Mouse (Mus musculus): Measurements from ENCODE around the gene Tnfrsf1b. TPM values are rescaled to one million over a fixed set of nuclear protein-coding genes. Genes with fewer than 3 reads are reported as not detected.
A peak's percentile ranks its signal among the peaks of the same experiment; 100 is the strongest.

Gene Tnfrsf1b
- polyA plus RNA-seq, 1 experiment, result 48.1 TPM

- Histone ChIP-seq H3K27ac (ENCODE audit: control insufficient read depth, insufficient read depth, low read length) (no peak overlapping the region), H3K27me3 (ENCODE audit: control insufficient read depth, insufficient read depth, low read length) (no peaks in the 10 kb centered on the region), H3K36me3 (ENCODE audit: control insufficient read depth, insufficient read depth, low read length) (no peaks in the 10 kb centered on the region; the same call in 1 of the 2 replicates)
These were observed 29.6 kb downstream of the Tnfrsf1b start for GRCm38 (mm10) chr4:145217046-145217445.

GRCm38 (mm10) chr4:145215396-145215795 is 31.3 kb downstream of the Tnfrsf1b start:
- no peak overlapping the region for H3K27ac ChIP-seq (ENCODE audit: control insufficient read depth, insufficient read depth, low read length)
- DNase-seq, result no peak

More at GRCm38 (mm10) chr4:145217046-145217445, 29.6 kb downstream of the Tnfrsf1b start:
- no peak overlapping the region for H3K4me3 ChIP-seq (ENCODE audit: control insufficient read depth, insufficient read depth, low read length)
- peaks cover 21% of the 10 kb centered on the region for H3K4me1 ChIP-seq (replicated peaks; ENCODE audit: control insufficient read depth, insufficient read depth, low read length)
- DNase-seq, result no peak
- TF ChIP-seq CTCF (IDR thresholded peaks at IDR 0.05; ENCODE audit: borderline replicate concordance, control insufficient read depth, extremely low read depth, insufficient read depth, low read length, poor library complexity) (no peak), POLR2A (IDR thresholded peaks at IDR 0.05; ENCODE audit: control insufficient read depth, extremely low read depth, insufficient read depth, low read length, poor library complexity) (no peak)
- 97% methylated on average over 6 of the region's 6 CpGs for WGBS

GRCm38 (mm10) chr4:145214786-145215174 is 31.9 kb downstream of the Tnfrsf1b start:
- 74% methylated on average over 6 of the region's 6 CpGs for WGBS
- Histone ChIP-seq H3K4me1 (replicated peaks; ENCODE audit: control insufficient read depth, insufficient read depth, low read length) (peaks cover 24% of the 10 kb centered on the region), H3K4me3 (ENCODE audit: control insufficient read depth, insufficient read depth, low read length) (no peak overlapping the region), H3K36me3 (ENCODE audit: control insufficient read depth, insufficient read depth, low read length) (no peaks in the 10 kb centered on the region; the same call in 1 of the 2 replicates), H3K27ac (ENCODE audit: control insufficient read depth, insufficient read depth, low read length) (no peak overlapping the region), H3K27me3 (ENCODE audit: control insufficient read depth, insufficient read depth, low read length) (no peaks in the 10 kb centered on the region)
- no peak for TF ChIP-seq POLR2A (IDR thresholded peaks at IDR 0.05; ENCODE audit: control insufficient read depth, extremely low read depth, insufficient read depth, low read length, poor library complexity)
- no peak for TF ChIP-seq CTCF (IDR thresholded peaks at IDR 0.05; ENCODE audit: borderline replicate concordance, control insufficient read depth, extremely low read depth, insufficient read depth, low read length, poor library complexity)
- no peak for DNase-seq

More at GRCm38 (mm10) chr4:145215396-145215795, 31.3 kb downstream of the Tnfrsf1b start:
- peaks cover 23% of the 10 kb centered on the region for H3K4me1 ChIP-seq (replicated peaks; ENCODE audit: control insufficient read depth, insufficient read depth, low read length)
- H3K4me3 ChIP-seq (ENCODE audit: control insufficient read depth, insufficient read depth, low read length), result no peak overlapping the region
- TF ChIP-seq POLR2A (IDR thresholded peaks at IDR 0.05; ENCODE audit: control insufficient read depth, extremely low read depth, insufficient read depth, low read length, poor library complexity) (no peak), CTCF (IDR thresholded peaks at IDR 0.05; ENCODE audit: borderline replicate concordance, control insufficient read depth, extremely low read depth, insufficient read depth, low read length, poor library complexity) (no peak)
- H3K36me3 ChIP-seq (ENCODE audit: control insufficient read depth, insufficient read depth, low read length), result no peaks in the 10 kb centered on the region; the same call in 1 of the 2 replicates
- WGBS, result 87% methylated on average over 2 of the region's 2 CpGs
- H3K27me3 ChIP-seq (ENCODE audit: control insufficient read depth, insufficient read depth, low read length), result no peaks in the 10 kb centered on the region

- 42% methylated on average over 8 of the region's 8 CpGs for WGBS
- no peaks in the 10 kb centered on the region; the same call in 1 of the 2 replicates for H3K36me3 ChIP-seq (ENCODE audit: control insufficient read depth, insufficient read depth, low read length)
- no peak overlapping the region for H3K4me3 ChIP-seq (ENCODE audit: control insufficient read depth, insufficient read depth, low read length)
- H3K27me3 ChIP-seq (ENCODE audit: control insufficient read depth, insufficient read depth, low read length), result no peaks in the 10 kb centered on the region
- peak; percentile 90 for DNase-seq
- TF ChIP-seq CTCF (IDR thresholded peaks at IDR 0.05; ENCODE audit: borderline replicate concordance, control insufficient read depth, extremely low read depth, insufficient read depth, low read length, poor library complexity), result peak; percentile 91
- peak; percentile 38; the same call in 1 of the 2 replicates for TF ChIP-seq POLR2A (IDR thresholded peaks at IDR 0.05; ENCODE audit: control insufficient read depth, extremely low read depth, insufficient read depth, low read length, poor library complexity)
- no peak overlapping the region for H3K27ac ChIP-seq (ENCODE audit: control insufficient read depth, insufficient read depth, low read length)
- peaks cover 28% of the 10 kb centered on the region for H3K4me1 ChIP-seq (replicated peaks; ENCODE audit: control insufficient read depth, insufficient read depth, low read length)
These were observed 32.5 kb downstream of the Tnfrsf1b start for GRCm38 (mm10) chr4:145213999-145214785.

- peak overlapping the region; percentile 93 for H3K27ac ChIP-seq (ENCODE audit: control insufficient read depth, insufficient read depth, low read length)
- H3K4me1 ChIP-seq (replicated peaks; ENCODE audit: control insufficient read depth, insufficient read depth, low read length), result peaks cover 26% of the 10 kb centered on the region
- no peaks in the 10 kb centered on the region for H3K27me3 ChIP-seq (ENCODE audit: control insufficient read depth, insufficient read depth, low read length)
- 4% methylated on average over 2 of the region's 2 CpGs for WGBS
- DNase-seq, result no peak
- no peak overlapping the region for H3K4me3 ChIP-seq (ENCODE audit: control insufficient read depth, insufficient read depth, low read length)
- TF ChIP-seq CTCF (IDR thresholded peaks at IDR 0.05; ENCODE audit: borderline replicate concordance, control insufficient read depth, extremely low read depth, insufficient read depth, low read length, poor library complexity) (no peak), POLR2A (IDR thresholded peaks at IDR 0.05; ENCODE audit: control insufficient read depth, extremely low read depth, insufficient read depth, low read length, poor library complexity) (no peak)
- no peaks in the 10 kb centered on the region for H3K36me3 ChIP-seq (ENCODE audit: control insufficient read depth, insufficient read depth, low read length)
These were observed 35.6 kb downstream of the Tnfrsf1b start for GRCm38 (mm10) chr4:145211076-145211475.

- Histone ChIP-seq H3K4me3 (ENCODE audit: control insufficient read depth, insufficient read depth, low read length) (no peak overlapping the region), H3K27me3 (ENCODE audit: control insufficient read depth, insufficient read depth, low read length) (no peaks in the 10 kb centered on the region), H3K4me1 (replicated peaks; ENCODE audit: control insufficient read depth, insufficient read depth, low read length) (peaks cover 22% of the 10 kb centered on the region), H3K27ac (ENCODE audit: control insufficient read depth, insufficient read depth, low read length) (peak overlapping the region; percentile 93), H3K36me3 (ENCODE audit: control insufficient read depth, insufficient read depth, low read length) (no peaks in the 10 kb centered on the region)
- DNase-seq, result no peak
- TF ChIP-seq CTCF (IDR thresholded peaks at IDR 0.05; ENCODE audit: borderline replicate concordance, control insufficient read depth, extremely low read depth, insufficient read depth, low read length, poor library complexity), result no peak
- TF ChIP-seq POLR2A (IDR thresholded peaks at IDR 0.05; ENCODE audit: control insufficient read depth, extremely low read depth, insufficient read depth, low read length, poor library complexity), result no peak
- 5% methylated on average over 5 of the region's 5 CpGs for WGBS
These were observed 36.1 kb downstream of the Tnfrsf1b start for GRCm38 (mm10) chr4:145210564-145210963.

Data from thymus, adult 2 months (tissue).